Mouse (Mus musculus) CH12F3 (cell line): ENCODE data around the gene Lcn11.
"Not testable (repeated sequence)": the region's sequence is repeated elsewhere in the genome, so short reads cannot be mapped to it uniquely, and the experiment has no call there.

Experiments used
- in situ Hi-C: fragments of 300-500 bp; cut with MboI; formaldehyde crosslinking; loops from 2 replicates; pipeline ENCODE4 v1.14.3; 2020; ENCODE audit warnings: low sequenced_read_pairs

Gene Lcn11

GRCm38 (mm10) chr2:25776717-25777116, at the start of gene Lcn11:
TSS of gene Lcn11 (plus strand) at chr2:25777017.
- in situ Hi-C loops = no loop called here

- in situ Hi-C loops = no loop called here
These were observed 43.5 kb upstream of the Lcn11 start for GRCm38 (mm10) chr2:25733199-25733930.

GRCm38 (mm10) chr2:25736709-25737108, 40.1 kb upstream of the Lcn11 start, which contains the start of gene Obp2b:
TSS of gene Obp2b (plus strand) at chr2:25737009.
- in situ Hi-C loops = not testable (repeated sequence)

GRCm38 (mm10) chr2:25741671-25742070, 35.1 kb upstream of the Lcn11 start:
- in situ Hi-C loops = no loop called here

- in situ Hi-C loops = no loop called here
These were observed 22.6 kb upstream of the Lcn11 start for GRCm38 (mm10) chr2:25754201-25754600.

- in situ Hi-C loops = no loop called here
These were observed 18.7 kb upstream of the Lcn11 start for GRCm38 (mm10) chr2:25758064-25758625.

GRCm38 (mm10) chr2:25765269-25765668, 11.5 kb upstream of the Lcn11 start, which contains the start of gene Lcn3:
TSS of gene Lcn3 (plus strand) at chr2:25765569.
- in situ Hi-C loops = no loop called here

- in situ Hi-C loops = no loop called here
These were observed 9.1 kb upstream of the Lcn11 start for GRCm38 (mm10) chr2:25767764-25768163.

- in situ Hi-C loops = no loop called here
These were observed 3.3 kb upstream of the Lcn11 start for GRCm38 (mm10) chr2:25773507-25773906.

GRCm38 (mm10) chr2:25774640-25775039, 2.2 kb upstream of the Lcn11 start:
- in situ Hi-C loops = no loop called here

GRCm38 (mm10) chr2:25775991-25776390, 826 bp upstream of the Lcn11 start:
- in situ Hi-C loops = no loop called here

- in situ Hi-C loops = no loop called here
These were observed 2.3 kb downstream of the Lcn11 start for GRCm38 (mm10) chr2:25779076-25779475.

GRCm38 (mm10) chr2:25780921-25781320, 4.1 kb downstream of the Lcn11 start:
- in situ Hi-C loops = no loop called here

GRCm38 (mm10) chr2:25781957-25782356, 5.1 kb downstream of the Lcn11 start, which contains the start of gene Gm13539:
TSS of gene Gm13539 (plus strand) at chr2:25782257.
- in situ Hi-C loops = no loop called here

GRCm38 (mm10) chr2:25785573-25786322, 8.9 kb downstream of the Lcn11 start:
- in situ Hi-C loops = no loop called here

GRCm38 (mm10) chr2:25789092-25789491, 12.3 kb downstream of the Lcn11 start:
- in situ Hi-C loops = no loop called here

GRCm38 (mm10) chr2:25797635-25798034, 20.8 kb downstream of the Lcn11 start:
- in situ Hi-C loops = no loop called here

- in situ Hi-C loops = no loop called here
These were observed 21.2 kb downstream of the Lcn11 start for GRCm38 (mm10) chr2:25798065-25798464.

- in situ Hi-C loops = no loop called here
These were observed 34.9 kb downstream of the Lcn11 start for GRCm38 (mm10) chr2:25811711-25812110.

- in situ Hi-C loops = no loop called here
These were observed 36.5 kb downstream of the Lcn11 start for GRCm38 (mm10) chr2:25813364-25813763.

- in situ Hi-C loops = not testable (repeated sequence)
These were observed 38.9 kb downstream of the Lcn11 start, which contains the start of gene Glt6d1 for GRCm38 (mm10) chr2:25815748-25816147. TSS of gene Glt6d1 (minus strand) at chr2:25815848.

GRCm38 (mm10) chr2:25822806-25823205, 46.0 kb downstream of the Lcn11 start, which contains the start of gene Lcn9:
TSS of gene Lcn9 (plus strand) at chr2:25823153.
- in situ Hi-C loops = no loop called here
